Mouse (Mus musculus): ENCODE results near the gene Nudc.
"Not testable (repeated sequence)": the region's sequence is repeated elsewhere in the genome, so short reads cannot be mapped to it uniquely, and the experiment has no call there.

The Nudc gene

GRCm38 (mm10) chr4:133536081-133536480 is 9.7 kb downstream of the Nudc start:
- no peak for DNase-seq (ENCODE audit: low spot score)

DNA sequence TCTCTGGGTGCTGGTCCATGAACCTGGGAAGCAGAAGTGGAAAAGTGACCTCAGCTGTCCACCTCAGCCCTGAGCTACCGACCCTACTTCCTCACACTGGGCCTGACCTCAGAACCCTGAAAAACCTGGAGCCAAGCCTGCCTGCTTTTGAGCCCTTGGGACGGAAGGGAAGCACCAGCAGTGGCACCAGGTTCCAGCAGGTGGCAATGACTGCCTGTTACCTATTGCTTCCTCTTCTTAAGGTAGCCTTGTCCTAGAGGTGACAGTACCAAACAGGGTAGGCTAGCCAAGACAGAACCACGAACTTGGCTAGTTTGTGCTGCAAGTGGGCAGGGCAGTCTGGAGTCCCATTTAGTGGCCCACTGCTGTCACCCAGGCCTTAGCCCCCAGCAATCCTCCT is 13.0 kb downstream of the Nudc start:
- no peak for DNase-seq (ENCODE audit: low spot score)

- no peak for DNase-seq (ENCODE audit: low spot score)
These were observed 18.0 kb downstream of the Nudc start for GRCm38 (mm10) chr4:133527788-133528187.

DNA sequence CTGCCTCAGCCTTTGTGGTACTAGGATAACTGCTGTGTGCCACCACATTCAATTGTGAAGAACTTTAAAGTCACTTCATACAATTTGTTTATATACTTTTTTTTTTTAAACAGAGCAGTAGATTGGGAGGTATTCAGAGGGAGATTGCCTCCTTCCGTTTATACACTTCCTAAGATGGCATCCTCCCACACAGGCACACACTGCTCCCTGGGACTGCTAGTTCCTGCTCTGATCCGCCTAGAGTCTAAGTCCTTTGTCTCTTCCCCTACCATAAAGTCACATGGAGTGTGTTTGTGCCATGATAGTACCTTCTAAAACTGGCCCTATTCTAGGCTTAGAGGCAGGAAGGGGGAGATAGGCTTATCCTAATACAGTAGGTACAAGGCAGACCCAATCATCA is 24.3 kb downstream of the Nudc start:
- no peak for DNase-seq (ENCODE audit: low spot score)

DNA sequence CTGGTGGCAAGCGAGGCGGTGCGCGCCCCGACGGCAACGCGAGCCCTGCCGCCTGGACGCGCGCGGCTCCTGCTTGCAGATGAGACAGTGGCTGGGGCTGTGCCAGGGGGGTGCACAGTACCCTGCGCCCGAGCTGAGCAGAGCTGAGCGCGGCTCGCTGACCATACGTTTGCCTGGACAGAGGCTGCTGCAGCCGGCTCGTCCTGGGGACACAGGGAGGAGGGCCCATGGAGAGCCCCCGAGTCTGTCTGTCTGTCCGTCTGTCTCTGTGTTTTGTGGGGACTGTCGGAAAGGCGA is 26.5 kb downstream of the Nudc start:
- DNase-seq (ENCODE audit: low spot score), result no peak

DNA sequence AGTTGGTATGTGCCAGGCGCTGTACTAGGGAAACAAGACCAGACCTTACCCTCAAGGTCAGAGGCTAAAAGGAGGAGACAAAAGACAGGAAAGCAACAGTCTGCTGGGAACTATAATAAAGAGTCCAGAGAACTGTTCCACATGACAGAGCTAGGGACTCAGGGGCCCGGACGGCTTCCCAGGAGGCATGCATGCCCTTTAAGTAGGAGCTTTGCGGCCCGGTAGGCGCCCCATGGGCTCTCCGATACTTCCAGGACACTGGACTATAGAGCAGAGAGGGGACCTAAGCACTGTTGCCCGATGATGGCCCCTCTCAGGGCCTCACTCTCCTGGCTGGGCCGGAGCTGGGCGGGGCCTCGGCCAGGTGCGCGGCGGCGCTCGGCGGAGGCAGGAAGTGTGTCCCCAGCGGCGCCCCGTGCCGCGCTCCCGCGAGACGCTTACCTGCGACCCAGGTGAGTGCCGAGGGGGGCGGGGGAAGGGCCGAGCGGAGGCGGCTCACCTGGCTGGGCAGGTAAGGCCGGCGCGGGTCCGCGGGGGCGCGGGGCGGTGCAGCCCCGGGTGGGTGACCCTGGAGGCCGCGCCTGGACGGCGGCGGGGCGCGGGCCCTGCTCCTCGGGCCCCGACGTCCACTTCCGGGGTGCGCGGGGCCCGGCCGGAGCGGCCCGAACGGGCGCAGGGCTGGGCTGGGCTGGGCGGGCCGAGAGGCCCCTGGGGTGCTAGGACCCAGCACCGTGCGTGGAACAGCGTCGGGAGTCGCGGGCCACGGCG is 27.0 kb downstream of the Nudc start, which contains the start of gene Kdf1:
Gene Kdf1 (plus strand): TSS at position 363 of the 768 bp plus-strand sequence.
- peak; percentile 14 for DNase-seq (ENCODE audit: low spot score)

GRCm38 (mm10) chr4:133512972-133513371 is 32.8 kb downstream of the Nudc start:
- peak; percentile 89 for DNase-seq (ENCODE audit: low spot score)

- not testable (repeated sequence) for DNase-seq (ENCODE audit: low spot score)
These were observed 33.3 kb downstream of the Nudc start for GRCm38 (mm10) chr4:133512511-133512910.

DNA sequence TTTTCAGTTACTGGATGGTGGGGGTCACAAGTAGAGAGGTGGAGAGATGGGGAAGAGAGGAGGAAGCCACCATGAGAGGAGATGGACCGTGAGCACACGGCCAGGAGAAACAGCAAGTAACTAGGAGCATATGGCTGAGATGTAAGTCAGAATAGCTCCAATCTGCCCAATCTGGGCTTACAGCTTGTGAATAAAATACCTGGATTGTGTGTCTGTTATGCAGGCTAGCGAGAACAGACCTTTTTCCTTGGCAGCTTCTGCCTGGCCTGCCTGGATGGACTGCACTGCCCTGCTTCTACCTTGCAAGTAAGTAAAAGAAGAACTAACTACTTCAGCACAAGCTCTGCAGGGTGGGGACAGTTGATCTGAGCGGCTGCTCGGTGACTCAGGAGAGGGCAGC is 34.7 kb downstream of the Nudc start:
- no peak for DNase-seq (ENCODE audit: low spot score)

- DNase-seq (ENCODE audit: low spot score), result no peak
These were observed 36.8 kb downstream of the Nudc start for GRCm38 (mm10) chr4:133508990-133509389.

DNA sequence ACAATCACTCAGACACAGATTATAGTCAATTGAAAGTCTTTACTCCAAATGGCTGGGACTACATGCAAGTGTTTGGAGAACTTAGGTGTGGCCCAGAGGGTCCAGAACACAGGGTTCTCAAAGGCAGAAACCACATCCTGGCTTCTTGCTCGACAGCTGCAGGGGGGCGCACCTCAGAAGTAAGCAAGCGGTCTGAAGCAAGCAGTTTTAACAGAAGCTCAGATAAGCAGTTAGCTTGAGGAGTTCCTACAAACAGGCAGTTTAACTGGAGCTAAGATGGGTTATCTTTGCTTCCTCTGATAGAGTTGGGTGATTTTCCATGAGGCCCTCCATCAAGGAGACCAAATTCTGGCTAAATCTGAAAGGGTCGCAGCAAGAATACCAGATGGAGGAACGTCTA is 39.2 kb downstream of the Nudc start:
- no peak for DNase-seq (ENCODE audit: low spot score)

DNA sequence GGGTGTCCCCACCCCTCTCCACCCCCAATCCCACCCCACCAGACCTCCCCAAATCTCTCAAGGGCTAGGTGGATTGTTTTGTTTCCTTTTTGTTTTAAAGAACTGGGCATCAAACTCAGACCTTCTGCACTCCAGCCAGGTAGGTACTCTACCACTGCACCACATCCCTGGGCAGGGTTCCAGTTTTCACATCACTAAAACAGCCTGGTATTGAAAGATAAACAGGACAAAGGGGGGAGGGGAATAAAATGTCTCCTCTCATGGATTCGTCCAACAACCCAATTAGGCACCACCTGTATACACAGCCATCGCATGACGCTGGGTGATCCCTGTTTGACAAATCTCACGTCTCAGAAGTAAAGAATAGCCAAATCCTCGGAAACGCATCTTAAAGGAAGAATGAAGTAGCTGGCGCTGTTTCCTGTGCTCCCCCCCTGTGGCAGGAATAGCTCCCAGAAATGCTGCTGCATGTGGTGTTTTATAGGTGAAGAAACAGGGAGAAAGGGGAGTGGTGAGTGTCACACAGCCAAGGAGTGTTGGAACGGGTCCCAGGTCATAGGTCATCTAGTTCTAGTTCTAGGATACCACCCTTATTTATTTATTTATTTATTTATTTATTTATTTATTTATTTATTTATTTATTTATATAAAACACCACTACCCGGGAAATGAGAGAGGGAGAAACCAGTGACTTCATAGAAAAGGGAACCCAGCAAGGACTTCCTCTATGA is 40.9 kb downstream of the Nudc start:
- DNase-seq (ENCODE audit: low spot score), result no peak

DNA sequence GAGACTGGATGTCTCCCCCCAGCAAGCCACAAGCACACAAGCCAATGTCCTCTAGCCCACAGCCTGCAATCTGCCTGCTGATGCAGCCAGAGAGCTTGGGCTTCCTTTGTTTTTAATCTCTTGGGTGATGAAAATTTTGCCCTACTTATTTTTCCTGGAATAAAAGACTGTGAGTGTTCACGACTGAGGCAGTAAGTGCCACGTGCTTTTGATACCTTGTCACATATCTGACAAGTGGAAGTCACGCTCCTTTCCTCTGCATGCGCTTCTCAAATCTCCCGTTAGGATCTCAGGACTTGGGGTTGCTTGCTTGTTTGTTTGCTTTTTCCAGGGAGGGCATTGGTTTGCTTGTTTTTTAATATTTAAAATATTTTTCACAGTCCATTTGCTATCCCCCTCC is 41.5 kb downstream of the Nudc start:
- no peak for DNase-seq (ENCODE audit: low spot score)

- DNase-seq (ENCODE audit: low spot score), result no peak
These were observed 44.3 kb downstream of the Nudc start for GRCm38 (mm10) chr4:133501514-133501913.

DNA sequence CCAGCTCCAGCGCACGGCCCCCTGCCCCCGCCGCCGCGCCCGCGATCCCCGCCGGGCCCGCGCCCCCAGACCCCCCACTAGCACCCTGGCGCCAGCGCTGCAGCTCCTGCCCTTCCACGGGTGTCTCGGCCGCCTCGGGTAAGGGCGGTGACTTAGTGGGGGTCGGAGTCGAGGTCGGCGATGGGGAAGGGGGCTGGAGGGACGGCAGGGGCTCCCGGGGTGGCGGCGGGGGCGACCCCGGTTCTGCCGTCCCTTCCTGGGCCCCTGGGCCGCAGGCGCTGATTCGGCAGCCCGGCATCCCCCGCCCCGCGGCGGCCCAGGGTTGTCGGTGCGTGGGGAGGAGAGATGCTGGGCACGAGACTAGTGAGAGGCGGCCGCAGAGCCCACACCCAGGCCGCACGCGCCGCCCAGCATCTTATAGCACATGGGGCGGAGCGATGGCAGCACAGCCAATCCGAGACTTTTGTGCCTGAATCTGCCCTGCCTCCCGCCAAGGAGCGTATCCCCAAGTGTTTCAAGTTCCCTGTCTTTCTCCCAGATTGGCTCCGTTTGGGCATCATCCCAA is 47.6 kb downstream of the Nudc start, which contains the start of gene Trnp1:
Gene Trnp1 (minus strand): TSS at position 391 of the 565 bp plus-strand sequence.
- peak; percentile 93 for DNase-seq (ENCODE audit: low spot score)

GRCm38 (mm10) chr4:133497461-133498159 is 48.2 kb downstream of the Nudc start:
- DNase-seq (ENCODE audit: low spot score), result peak; percentile 53

DNA sequence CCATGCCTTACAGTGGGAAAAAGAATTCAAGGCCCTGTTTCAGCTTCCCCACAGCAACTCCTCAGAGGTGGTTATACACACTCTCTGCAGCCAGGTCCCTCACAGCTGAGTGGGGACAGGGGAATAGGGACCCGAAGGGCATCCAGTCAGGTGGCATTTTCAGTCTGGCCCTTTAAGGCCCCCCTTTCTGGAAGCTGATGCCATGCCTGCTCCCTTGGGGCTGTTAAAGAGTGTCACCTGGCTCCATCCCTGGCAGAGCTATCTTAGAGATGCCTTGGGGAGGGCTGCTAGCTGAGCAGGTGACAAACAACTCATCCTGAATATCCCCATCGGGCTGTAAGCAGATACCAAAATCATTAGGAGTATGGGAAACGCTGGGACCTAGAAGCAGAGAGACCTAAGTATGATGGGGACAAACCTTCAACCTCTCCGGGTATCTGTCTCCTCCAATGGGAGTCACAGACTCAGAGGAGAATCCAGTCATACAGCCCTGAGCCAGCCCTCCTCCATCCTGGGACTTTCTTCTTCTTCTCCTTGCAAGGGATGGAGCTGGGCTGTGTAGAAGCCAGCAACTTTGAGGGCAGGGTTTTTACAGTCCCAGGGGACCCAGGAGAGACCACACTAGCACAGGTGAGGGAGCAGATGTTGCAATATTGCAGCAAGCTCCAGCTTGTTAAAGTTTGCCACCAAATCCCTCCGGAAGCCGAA is 48.9 kb downstream of the Nudc start:
- DNase-seq (ENCODE audit: low spot score), result no peak

GRCm38 (mm10) chr4:133495711-133496110 is 50.1 kb downstream of the Nudc start:
- DNase-seq (ENCODE audit: low spot score), result no peak

- DNase-seq (ENCODE audit: low spot score), result no peak
These were observed 50.9 kb downstream of the Nudc start for GRCm38 (mm10) chr4:133494867-133495266.

- peak; percentile 95 for DNase-seq (ENCODE audit: low spot score)
These were observed 51.4 kb downstream of the Nudc start for GRCm38 (mm10) chr4:133494432-133494831.

GRCm38 (mm10) chr4:133493895-133494294 is 51.9 kb downstream of the Nudc start:
- DNase-seq (ENCODE audit: low spot score), result no peak

- no peak for DNase-seq (ENCODE audit: low spot score)
These were observed 54.0 kb downstream of the Nudc start for GRCm38 (mm10) chr4:133491800-133492199.

Measured in embryo, embryonic 10.5 days (tissue).